Mouse (Mus musculus): ENCODE measurements around the gene Cers6.
A peak's percentile ranks its signal among the peaks of the same experiment; 100 is the strongest.

Cers6 gene

GRCm38 (mm10) chr2:69015172-69015724, 154.0 kb downstream of the Cers6 start:
- no peak for DNase-seq (ENCODE audit: low read depth, low spot score)

- no peak for DNase-seq (ENCODE audit: low read depth, low spot score)
Measured at GRCm38 (mm10) chr2:69015822-69016221, 154.6 kb downstream of the Cers6 start.

- DNase-seq (ENCODE audit: low read depth, low spot score), result no peak
Measured at GRCm38 (mm10) chr2:69019026-69019565, 157.9 kb downstream of the Cers6 start.

GRCm38 (mm10) chr2:69019821-69020489, 158.7 kb downstream of the Cers6 start:
- DNase-seq (ENCODE audit: low read depth, low spot score), result no peak

- no peak for DNase-seq (ENCODE audit: low read depth, low spot score)
Measured at GRCm38 (mm10) chr2:69020636-69021310, 159.5 kb downstream of the Cers6 start.

- DNase-seq (ENCODE audit: low read depth, low spot score), result no peak
Measured at GRCm38 (mm10) chr2:69021516-69021915, 160.3 kb downstream of the Cers6 start.

GRCm38 (mm10) chr2:69024856-69025255, 163.6 kb downstream of the Cers6 start:
- DNase-seq (ENCODE audit: low read depth, low spot score), result no peak

- no peak for DNase-seq (ENCODE audit: low read depth, low spot score)
Measured at GRCm38 (mm10) chr2:69032562-69032961, 171.3 kb downstream of the Cers6 start.

GRCm38 (mm10) chr2:69035457-69035856, 174.2 kb downstream of the Cers6 start:
- no peak for DNase-seq (ENCODE audit: low read depth, low spot score)

- DNase-seq (ENCODE audit: low read depth, low spot score), result no peak
Measured at GRCm38 (mm10) chr2:69037362-69037761, 176.1 kb downstream of the Cers6 start.

GRCm38 (mm10) chr2:69042327-69043106, 181.3 kb downstream of the Cers6 start:
- no peak for DNase-seq (ENCODE audit: low read depth, low spot score)

- DNase-seq (ENCODE audit: low read depth, low spot score), result peak; percentile 27
Measured at GRCm38 (mm10) chr2:69043431-69044118, 182.3 kb downstream of the Cers6 start.

GRCm38 (mm10) chr2:69045926-69046325, 184.7 kb downstream of the Cers6 start:
- no peak for DNase-seq (ENCODE audit: low read depth, low spot score)

- DNase-seq (ENCODE audit: low read depth, low spot score), result no peak
Measured at GRCm38 (mm10) chr2:69047297-69047696, 186.1 kb downstream of the Cers6 start.

GRCm38 (mm10) chr2:69047805-69048204, 186.6 kb downstream of the Cers6 start:
- DNase-seq (ENCODE audit: low read depth, low spot score), result no peak

- no peak for DNase-seq (ENCODE audit: low read depth, low spot score)
Measured at GRCm38 (mm10) chr2:69049179-69049578, 187.9 kb downstream of the Cers6 start.

- no peak for DNase-seq (ENCODE audit: low read depth, low spot score)
Measured at GRCm38 (mm10) chr2:69050189-69050588, 188.9 kb downstream of the Cers6 start.

- DNase-seq (ENCODE audit: low read depth, low spot score), result no peak
Measured at GRCm38 (mm10) chr2:69051596-69051995, 190.4 kb downstream of the Cers6 start.

- DNase-seq (ENCODE audit: low read depth, low spot score), result no peak
Measured at GRCm38 (mm10) chr2:69053210-69053858, 192.1 kb downstream of the Cers6 start.

GRCm38 (mm10) chr2:69054279-69054678, 193.0 kb downstream of the Cers6 start:
- DNase-seq (ENCODE audit: low read depth, low spot score), result peak; percentile 74

- DNase-seq (ENCODE audit: low read depth, low spot score), result no peak
Measured at GRCm38 (mm10) chr2:69055174-69055573, 193.9 kb downstream of the Cers6 start.
